Mouse (Mus musculus): ENCODE measurements around the gene Casq2. TPM values are rescaled to one million over a fixed set of nuclear protein-coding genes. Genes with fewer than 3 reads are reported as not detected.
"Not testable (repeated sequence)": the region's sequence is repeated elsewhere in the genome, so short reads cannot be mapped to it uniquely, and the experiment has no call there.

Gene Casq2
- polyA plus RNA-seq, 3 experiments from 2014 or later = not detected

GRCm38 (mm10) chr3:102137158-102137557 lies 50.9 kb downstream of the Casq2 start:
- ATAC-seq = no peak

- no peak for ATAC-seq
These were observed 52.7 kb downstream of the Casq2 start for GRCm38 (mm10) chr3:102138899-102139298.

GRCm38 (mm10) chr3:102140606-102141005 lies 54.4 kb downstream of the Casq2 start:
- ATAC-seq = no peak

GRCm38 (mm10) chr3:102141451-102141850 lies 55.2 kb downstream of the Casq2 start:
- ATAC-seq = no peak

- no peak for ATAC-seq
These were observed 55.7 kb downstream of the Casq2 start for GRCm38 (mm10) chr3:102141893-102142292.

- no peak for ATAC-seq
These were observed 56.7 kb downstream of the Casq2 start for GRCm38 (mm10) chr3:102142947-102143346.

GRCm38 (mm10) chr3:102143536-102143935 lies 57.3 kb downstream of the Casq2 start:
- ATAC-seq = no peak

GRCm38 (mm10) chr3:102144401-102144800 lies 58.2 kb downstream of the Casq2 start:
- no peak for ATAC-seq

- ATAC-seq = no peak
These were observed 59.6 kb downstream of the Casq2 start for GRCm38 (mm10) chr3:102145645-102146386.

- no peak for ATAC-seq
These were observed 60.2 kb downstream of the Casq2 start for GRCm38 (mm10) chr3:102146428-102146827.

- ATAC-seq = no peak
These were observed 61.0 kb downstream of the Casq2 start for GRCm38 (mm10) chr3:102147189-102147588.

- ATAC-seq = no peak
These were observed 63.7 kb downstream of the Casq2 start for GRCm38 (mm10) chr3:102149941-102150340.

GRCm38 (mm10) chr3:102151850-102152249 lies 65.6 kb downstream of the Casq2 start:
- ATAC-seq = no peak

GRCm38 (mm10) chr3:102152471-102152870 lies 66.3 kb downstream of the Casq2 start:
- no peak for ATAC-seq

- ATAC-seq = no peak
These were observed 66.7 kb downstream of the Casq2 start for GRCm38 (mm10) chr3:102152872-102153271.

- no peak for ATAC-seq
These were observed 67.9 kb downstream of the Casq2 start for GRCm38 (mm10) chr3:102154107-102154506.

- no peak for ATAC-seq
These were observed 70.5 kb downstream of the Casq2 start for GRCm38 (mm10) chr3:102156737-102157136.

GRCm38 (mm10) chr3:102157652-102158051 lies 71.4 kb downstream of the Casq2 start:
- no peak for ATAC-seq

GRCm38 (mm10) chr3:102158759-102159422 lies 72.7 kb downstream of the Casq2 start:
- no peak for ATAC-seq

- ATAC-seq = no peak
These were observed 73.5 kb downstream of the Casq2 start for GRCm38 (mm10) chr3:102159423-102160325.

- ATAC-seq = not testable (repeated sequence)
These were observed 77.6 kb downstream of the Casq2 start for GRCm38 (mm10) chr3:102163861-102164260.

GRCm38 (mm10) chr3:102164911-102165310 lies 78.7 kb downstream of the Casq2 start:
- ATAC-seq = no peak
